Mouse (Mus musculus) urinary bladder, adult 2 months (tissue): ENCODE data around the gene Vmn1r210. TPM values are rescaled to one million over a fixed set of nuclear protein-coding genes. Genes with fewer than 3 reads are reported as not detected.
"Not testable (repeated sequence)": the region's sequence is repeated elsewhere in the genome, so short reads cannot be mapped to it uniquely, and the experiment has no call there.

Experiments
- DNase-seq: peaks from one replicate; pipeline ENCODE4 v3.0.0; 2022; ENCODE audit warnings: low spot score
- polyA plus RNA-seq: library from polyadenylated mRNA; depleted of rRNA; stranded (reverse); fragments of >200 nt; gene quantifications from 2 replicates; pipeline ENCODE4 v1.2.3, GENCODE M21; 2012; rRNA removed

Vmn1r210 gene
- not detected in 2 replicates for polyA plus RNA-seq

DNA sequence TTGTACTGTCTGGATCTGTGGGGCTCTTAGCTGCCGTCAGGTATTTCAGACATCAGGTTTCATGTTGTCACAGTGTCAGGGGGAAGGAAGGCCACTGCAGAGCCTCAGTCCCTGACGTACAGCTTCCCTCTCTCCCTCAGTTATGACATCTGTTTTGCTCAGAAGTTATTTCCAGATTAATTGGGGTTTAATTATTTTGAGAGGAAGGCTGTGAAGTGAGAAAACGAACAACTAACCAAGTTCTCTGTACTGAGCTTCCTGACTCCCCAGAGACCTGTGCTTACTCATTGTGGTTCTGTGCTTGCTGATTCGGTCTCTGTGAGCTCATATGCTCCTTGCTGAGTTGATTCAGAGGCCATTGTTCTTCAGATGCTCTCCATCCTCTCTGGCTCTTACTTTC is at the start of gene Vmn1r210:
Vmn1r210 (minus strand) TSS at position 101 of the 400 bp plus-strand sequence.
- no peak for DNase-seq

DNA sequence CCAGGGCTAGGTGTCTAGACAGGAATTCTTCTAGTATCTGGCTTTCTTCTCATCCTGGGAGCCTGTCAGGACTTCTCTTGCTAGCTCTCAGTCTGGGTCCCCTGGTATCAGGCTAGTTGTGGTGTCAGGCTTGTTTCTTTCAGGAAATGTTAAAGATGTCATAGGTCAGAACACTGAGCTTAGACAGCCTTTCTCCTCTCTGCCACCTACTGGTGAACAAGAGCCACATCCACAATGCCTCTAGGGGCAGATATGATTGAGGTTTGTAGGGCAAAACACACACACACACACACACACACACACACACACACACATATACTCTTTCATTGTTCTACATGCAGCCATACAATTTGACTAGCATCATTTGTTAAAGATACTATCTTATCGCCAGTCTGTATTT is 48.1 kb upstream of the Vmn1r210 start:
- DNase-seq = no peak

DNA sequence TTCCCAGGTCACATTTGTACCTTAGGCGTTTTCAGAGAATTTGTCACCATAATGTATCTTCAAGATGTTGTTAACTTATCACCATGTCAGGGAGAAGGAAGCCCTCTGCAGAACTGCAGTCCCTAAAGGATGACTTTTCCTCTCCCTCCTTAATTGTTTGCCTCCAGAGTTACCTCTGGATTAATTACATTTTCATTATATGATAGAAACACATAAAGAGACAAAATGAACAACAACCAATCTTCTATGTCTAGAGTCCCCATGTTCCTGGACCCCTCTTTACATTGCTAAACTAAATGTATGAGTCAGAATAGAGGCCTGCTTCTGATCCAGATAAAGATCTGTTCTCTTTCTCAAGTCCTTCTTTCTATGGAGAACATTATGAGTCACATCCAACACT is 26.3 kb upstream of the Vmn1r210 start, which contains the start of gene Vmn1r211:
Vmn1r211 (minus strand) TSS at position 101 of the 400 bp plus-strand sequence.
- no peak for DNase-seq

DNA sequence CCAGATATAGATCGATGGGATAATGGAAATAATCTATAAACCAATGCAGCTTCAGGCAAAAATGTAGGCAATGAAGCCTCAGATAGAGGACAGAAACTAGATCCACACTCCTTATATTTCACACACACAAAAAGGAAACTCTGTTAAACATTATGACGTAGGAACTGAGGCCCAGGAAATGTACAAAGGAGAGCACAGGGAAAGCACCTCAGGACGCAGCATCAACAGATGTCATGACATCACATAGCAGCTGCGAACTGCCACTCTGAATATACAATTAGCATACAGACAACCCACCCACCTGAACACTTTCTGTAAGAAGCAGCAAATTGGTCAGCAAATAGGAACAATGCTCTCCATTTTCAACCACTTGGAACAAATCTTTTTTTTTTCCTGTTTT is 23.6 kb upstream of the Vmn1r210 start:
- DNase-seq = no peak

DNA sequence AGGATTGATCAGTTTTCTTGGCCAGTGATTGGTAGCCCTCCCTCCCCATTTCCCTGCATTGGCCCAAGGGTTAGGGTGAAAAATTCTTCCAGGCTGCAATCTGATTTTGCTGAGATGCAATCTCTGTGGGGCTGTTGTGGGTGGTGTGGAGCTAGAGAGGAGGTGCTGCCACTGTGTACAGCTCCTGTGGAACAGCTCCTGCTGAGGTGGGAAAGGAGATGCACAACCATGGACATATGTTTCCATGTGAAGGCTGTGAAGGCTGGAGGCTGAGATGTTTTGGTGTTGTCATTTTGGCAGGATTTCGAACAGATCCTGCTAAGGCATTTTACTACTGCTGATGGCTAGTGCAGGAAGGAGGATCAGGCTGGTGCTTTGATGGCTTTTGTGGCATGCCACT is 15.7 kb upstream of the Vmn1r210 start:
- DNase-seq = no peak

DNA sequence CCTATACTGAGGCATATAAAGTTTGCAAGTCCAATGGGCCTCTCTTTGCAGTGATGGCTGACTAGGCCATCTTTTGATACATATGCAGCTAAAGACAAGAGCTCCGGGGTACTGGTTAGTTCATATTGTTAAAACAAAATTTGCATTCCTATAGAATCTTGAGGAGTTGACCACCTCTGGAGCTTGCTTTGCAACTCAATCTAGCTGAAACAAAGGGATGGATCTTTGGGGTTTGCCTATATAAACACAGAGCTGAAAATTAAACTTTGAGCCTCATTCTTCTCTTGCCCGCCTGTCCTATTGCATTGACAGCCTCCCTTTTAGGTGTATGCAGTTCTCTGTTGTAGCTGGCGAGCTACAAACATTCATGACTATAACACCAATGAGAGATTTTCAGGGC is 13.2 kb upstream of the Vmn1r210 start:
- DNase-seq = not testable (repeated sequence)

DNA sequence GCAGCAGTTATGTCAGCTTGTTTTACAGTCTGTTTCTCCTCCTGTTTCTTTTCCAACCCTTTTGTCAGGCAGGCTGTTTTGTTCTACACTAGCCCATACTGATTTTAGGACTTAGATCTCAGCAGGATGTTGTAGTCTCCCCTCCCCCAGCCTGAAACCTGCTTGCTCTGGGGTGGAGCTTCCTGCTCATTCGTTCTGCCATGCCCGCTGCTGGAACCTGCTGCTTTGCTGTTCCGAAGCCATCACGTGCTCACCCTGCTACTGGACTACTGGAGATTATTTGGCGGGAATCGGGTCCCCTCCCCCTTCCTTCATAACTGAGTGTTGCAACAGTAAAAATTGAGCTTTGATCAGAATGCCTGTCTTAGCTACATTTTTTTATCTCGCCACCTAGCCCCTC is 1.8 kb downstream of the Vmn1r210 start:
- not testable (repeated sequence) for DNase-seq

DNA sequence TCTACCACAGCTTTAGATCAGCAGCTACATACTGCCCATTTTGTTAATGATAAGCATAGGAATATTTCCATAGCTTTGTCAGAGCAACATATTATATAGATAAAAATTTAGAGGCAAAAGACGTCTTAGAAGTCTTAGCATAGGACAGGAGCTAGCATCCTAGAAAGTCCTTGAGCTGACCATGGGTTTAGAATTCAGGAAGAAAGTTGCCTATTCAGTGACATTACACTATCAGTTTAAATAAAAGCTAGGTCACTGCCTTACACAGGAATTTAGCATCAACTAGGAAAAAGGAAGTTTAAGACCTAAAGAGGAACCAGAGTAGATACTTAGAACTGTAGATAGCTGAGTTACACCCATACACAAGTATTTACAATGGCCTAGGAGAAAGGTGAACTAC is 9.5 kb downstream of the Vmn1r210 start:
- not testable (repeated sequence) for DNase-seq

DNA sequence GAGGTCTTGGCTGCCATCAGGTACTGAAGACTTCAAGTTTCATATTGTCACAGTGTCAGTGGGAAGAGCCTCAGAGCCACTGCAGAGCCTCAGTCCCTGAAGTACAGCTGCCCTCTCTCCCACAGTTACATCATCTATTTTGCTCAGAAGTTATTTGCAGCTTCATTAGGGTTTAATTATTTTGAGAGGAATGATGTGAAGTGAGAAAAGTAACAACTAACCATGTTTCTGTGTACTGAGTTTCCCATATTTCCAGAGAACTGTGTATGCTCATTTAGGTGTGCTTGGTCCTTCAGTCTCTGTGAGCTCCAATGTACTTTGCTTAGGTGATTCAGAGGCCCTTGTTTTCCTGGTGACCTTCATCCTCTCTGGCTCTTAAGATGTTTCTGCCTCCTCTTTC is 21.6 kb downstream of the Vmn1r210 start, which contains the start of gene Vmn1r209:
Vmn1r209 (minus strand) TSS at position 101 of the 400 bp plus-strand sequence.
- not testable (repeated sequence) for DNase-seq

DNA sequence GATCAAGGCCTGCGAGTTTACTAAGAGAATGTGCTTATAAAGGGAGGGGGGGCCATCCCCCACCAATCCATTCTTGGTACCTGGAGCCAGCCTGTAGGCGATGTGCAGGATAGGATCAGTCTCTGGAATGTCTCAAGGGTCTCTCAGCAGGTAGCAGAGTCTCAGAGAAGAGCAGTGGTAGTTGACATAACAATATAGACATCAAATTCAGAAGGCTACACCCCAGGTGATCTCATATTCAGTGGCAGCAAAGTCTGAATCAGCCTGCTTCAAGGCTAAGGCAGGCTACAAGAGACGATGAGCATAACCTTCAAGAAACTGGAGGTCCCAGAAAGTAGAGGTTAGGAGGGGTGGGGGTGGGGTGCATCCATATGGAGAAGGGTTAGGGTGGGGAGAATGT is 43.1 kb downstream of the Vmn1r210 start:
- not testable (repeated sequence) for DNase-seq

DNA sequence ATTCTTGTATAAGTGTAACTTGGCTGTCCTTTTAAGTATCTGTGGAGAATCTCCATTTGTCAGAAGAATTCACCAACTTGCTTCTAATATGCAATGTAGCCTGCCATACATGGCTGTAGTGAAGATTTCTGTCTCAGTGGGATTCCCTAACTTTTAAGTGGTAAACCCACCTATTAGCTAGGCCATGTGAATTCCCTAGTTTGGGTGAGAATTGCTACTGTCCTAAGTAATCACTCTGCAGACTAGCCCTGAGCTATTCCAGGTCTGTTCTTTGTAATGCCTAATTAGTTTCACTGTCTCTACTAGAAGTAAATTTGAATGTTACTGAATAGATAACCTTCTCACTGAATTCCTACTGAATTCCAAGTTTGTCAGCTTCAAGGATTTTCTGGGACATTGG is 47.0 kb downstream of the Vmn1r210 start:
- DNase-seq = not testable (repeated sequence)

DNA sequence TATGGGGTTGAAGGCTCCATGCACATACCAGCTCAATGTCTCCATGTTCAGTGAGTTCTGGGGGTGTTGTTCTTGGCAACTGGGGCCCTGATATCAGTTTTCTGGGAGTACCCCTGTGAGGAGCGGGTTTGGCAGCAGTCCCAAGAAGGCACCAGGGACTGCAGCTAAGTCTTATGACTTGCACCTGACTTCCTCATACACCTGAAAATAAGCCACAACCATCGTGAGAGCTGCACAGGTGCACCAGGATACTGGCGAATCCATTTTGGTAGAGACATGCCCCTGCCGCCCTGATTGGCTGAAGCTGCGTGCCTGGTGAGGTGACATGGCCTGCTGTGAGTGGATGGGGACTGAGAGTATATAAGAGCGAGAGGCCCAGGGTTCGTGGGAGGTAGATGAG is 53.8 kb downstream of the Vmn1r210 start, which contains the start of gene Vmn1r208:
Vmn1r208 (minus strand) TSS at position 101 of the 400 bp plus-strand sequence.
- not testable (repeated sequence) for DNase-seq

Other genes with a start within 250 kb of the Vmn1r210 start
- gene Vmn1r205, start 238.3 kb downstream of the Vmn1r210 start, polyA plus RNA-seq = not detected in 2 replicates
- gene Vmn1r206, start 207.1 kb downstream of the Vmn1r210 start, polyA plus RNA-seq = not detected in 2 replicates
- not detected in 2 replicates for gene Vmn1r207-ps, start 101.7 kb downstream of the Vmn1r210 start, polyA plus RNA-seq
- gene Vmn1r208, start 53.9 kb downstream of the Vmn1r210 start, polyA plus RNA-seq = not detected in 2 replicates
- gene Vmn1r209, start 21.7 kb downstream of the Vmn1r210 start, polyA plus RNA-seq = not detected in 2 replicates
- gene Vmn1r211, start 26.2 kb upstream of the Vmn1r210 start, polyA plus RNA-seq = not detected in 2 replicates
- gene Vmn1r212, start 52.9 kb upstream of the Vmn1r210 start, polyA plus RNA-seq = not detected in 2 replicates
- not detected in 2 replicates for gene Vmn1r213, start 176.3 kb upstream of the Vmn1r210 start, polyA plus RNA-seq
- gene Vmn1r214, start 199.1 kb upstream of the Vmn1r210 start, polyA plus RNA-seq = not detected in 2 replicates
- not detected in 2 replicates for gene Vmn1r215, start 236.7 kb upstream of the Vmn1r210 start, polyA plus RNA-seq